Comparison of ENCODE assay signal across 8 mouse cellular contexts in the genomic region with DNA sequence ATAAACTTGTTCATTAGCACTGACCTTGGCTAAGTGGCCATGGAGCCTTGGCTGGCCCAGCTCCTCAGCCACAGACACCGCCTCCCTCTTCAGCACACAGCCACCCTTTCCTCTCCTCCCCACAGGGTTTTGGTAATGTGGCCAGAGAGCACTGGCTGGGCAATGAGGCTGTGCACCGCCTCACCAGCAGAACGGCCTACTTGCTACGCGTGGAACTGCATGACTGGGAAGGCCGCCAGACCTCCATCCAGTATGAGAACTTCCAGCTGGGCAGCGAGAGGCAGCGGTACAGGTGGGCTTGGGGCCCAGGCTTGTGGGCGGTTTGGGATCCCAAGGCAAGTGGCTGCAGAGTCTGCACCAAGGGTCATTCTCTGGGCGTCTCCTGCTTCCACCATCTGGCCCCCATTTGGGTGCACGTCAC. TPM values are rescaled to one million over a fixed set of nuclear protein-coding genes. Genes with fewer than 3 reads are reported as not detected.
DNase-seq lines count a peak whose midpoint lies in the region; ATAC-seq and TF ChIP-seq lines count a peak whose summit lies in the region.

No protein-coding gene starts in this region.

- intact Hi-C loops in heart, postnatal 10 days (cut with DNase I) = no loop called here

- no peaks in the 10 kb centered on the region for H3K36me3 ChIP-seq in midbrain, postnatal 0 days (ENCODE audit: insufficient read depth, low read length)
- H3K36me3 ChIP-seq in midbrain, embryonic 11.5 days (ENCODE audit: control insufficient read depth, insufficient read depth, low read length) = no peaks in the 10 kb centered on the region
- no peaks in the 10 kb centered on the region for H3K36me3 ChIP-seq in neural tube, embryonic 15.5 days
- no peaks in the 10 kb centered on the region for H3K36me3 ChIP-seq in hindbrain, embryonic 12.5 days

- WGBS in midbrain, postnatal 0 days = 70% methylated on average over 11 of the region's 11 CpGs
- 82% methylated on average over 11 of the region's 11 CpGs for WGBS in midbrain, embryonic 11.5 days
- 60% methylated on average over 11 of the region's 11 CpGs for WGBS in neural tube, embryonic 15.5 days
- 67% methylated on average over 11 of the region's 11 CpGs for WGBS in hindbrain, embryonic 12.5 days

- H3K27me3 ChIP-seq in midbrain, postnatal 0 days (ENCODE audit: insufficient read depth, low read length) = no peaks in the 10 kb centered on the region
- no peaks in the 10 kb centered on the region for H3K27me3 ChIP-seq in midbrain, embryonic 11.5 days (ENCODE audit: control insufficient read depth, insufficient read depth, low read length)
- no peaks in the 10 kb centered on the region for H3K27me3 ChIP-seq in neural tube, embryonic 15.5 days (replicated peaks)
- H3K27me3 ChIP-seq in hindbrain, embryonic 12.5 days = no peaks in the 10 kb centered on the region

- DNase-seq in midbrain, postnatal 0 days (ENCODE audit: low spot score) = peak; percentile 35
- no peak for DNase-seq in midbrain, embryonic 11.5 days (ENCODE audit: low spot score, missing footprints)
- peak; percentile 40 for DNase-seq in cerebellum, adult 8-10 months
- peak; percentile 81 to 86 for DNase-seq in heart, postnatal 10 days
- DNase-seq in frontal cortex, postnatal 10 days (ENCODE audit: low spot score in 2 of 2) = no peak

- no peak overlapping the region for H3K4me2 ChIP-seq in midbrain, postnatal 0 days (ENCODE audit: low read depth, low read length, poor library complexity, severe bottlenecking)
- no peak overlapping the region for H3K4me2 ChIP-seq in midbrain, embryonic 11.5 days
- no peak overlapping the region for H3K4me2 ChIP-seq in neural tube, embryonic 15.5 days
- H3K4me2 ChIP-seq in hindbrain, embryonic 12.5 days (replicated peaks) = no peak overlapping the region

- no peaks in the 10 kb centered on the region; the same call in 1 of the 2 replicates for H3K4me1 ChIP-seq in midbrain, postnatal 0 days (ENCODE audit: insufficient read depth, low read length)
- H3K4me1 ChIP-seq in midbrain, embryonic 11.5 days (ENCODE audit: control insufficient read depth, insufficient read depth, low read length) = no peaks in the 10 kb centered on the region
- peaks cover 14% of the 10 kb centered on the region for H3K4me1 ChIP-seq in neural tube, embryonic 15.5 days
- peaks cover 10% of the 10 kb centered on the region; the same call in 1 of the 2 replicates for H3K4me1 ChIP-seq in hindbrain, embryonic 12.5 days

- no peaks in the 10 kb centered on the region for H3K9me3 ChIP-seq in midbrain, postnatal 0 days (ENCODE audit: low read length)
- H3K9me3 ChIP-seq in midbrain, embryonic 11.5 days (ENCODE audit: control insufficient read depth, low read length) = no peaks in the 10 kb centered on the region
- H3K9me3 ChIP-seq in neural tube, embryonic 15.5 days (replicated peaks) = no peaks in the 10 kb centered on the region
- H3K9me3 ChIP-seq in hindbrain, embryonic 12.5 days (replicated peaks) = no peaks in the 10 kb centered on the region

- H3K9ac ChIP-seq in midbrain, postnatal 0 days (replicated peaks; ENCODE audit: low read length, poor library complexity, severe bottlenecking) = no peak overlapping the region
- no peak overlapping the region for H3K9ac ChIP-seq in midbrain, embryonic 11.5 days (ENCODE audit: low read length)
- H3K9ac ChIP-seq in neural tube, embryonic 15.5 days (replicated peaks) = no peak overlapping the region
- no peak overlapping the region for H3K9ac ChIP-seq in hindbrain, embryonic 12.5 days

- no peak for ATAC-seq in midbrain, postnatal 0 days (ENCODE audit: low FRiP score)
- ATAC-seq in midbrain, embryonic 11.5 days (ENCODE audit: low FRiP score) = no peak
- ATAC-seq in neural tube, embryonic 15.5 days (ENCODE audit: low FRiP score) = peak; percentile 18; the same call in 1 of the 2 replicates
- ATAC-seq in hindbrain, embryonic 12.5 days (ENCODE audit: low FRiP score) = no peak
- no peak for ATAC-seq in erythroid progenitor cell, adult 5-6 weeks (replicated peaks; ENCODE audit: low FRiP score, poor library complexity, severe bottlenecking)

- no peak overlapping the region for H3K27ac ChIP-seq in midbrain, postnatal 0 days (ENCODE audit: low read depth, low read length)
- no peak overlapping the region for H3K27ac ChIP-seq in midbrain, embryonic 11.5 days (ENCODE audit: low read depth, low read length)
- H3K27ac ChIP-seq in neural tube, embryonic 15.5 days (replicated peaks) = peak overlapping the region; percentile 45; the same call in 1 of the 2 replicates
- no peak overlapping the region for H3K27ac ChIP-seq in hindbrain, embryonic 12.5 days

- no peak for TF ChIP-seq CTCF in midbrain, postnatal 0 days (IDR thresholded peaks at IDR 0.05)

- H3K4me3 ChIP-seq in midbrain, postnatal 0 days (ENCODE audit: low read depth, low read length) = no peak overlapping the region
- no peak overlapping the region for H3K4me3 ChIP-seq in midbrain, embryonic 11.5 days (ENCODE audit: low read depth, low read length)
- H3K4me3 ChIP-seq in neural tube, embryonic 15.5 days (replicated peaks) = no peak overlapping the region
- no peak overlapping the region for H3K4me3 ChIP-seq in hindbrain, embryonic 12.5 days

RNA-seq across cellular contexts. Expression of a gene that starts 27.8 kb away (rescaled TPM):
- 0.24 and 0.38 TPM in 2 replicates for total RNA-seq in midbrain, postnatal 0 days (2014; rRNA removed)
- polyA plus RNA-seq in midbrain, postnatal 0 days (2015; fragmentation: Nextera tagmentation; extraction: Ambion mirVana) = 0.09 and 0.25 TPM in 2 replicates
- polyA plus RNA-seq in midbrain, embryonic 11.5 days (2014; fragmentation: Nextera tagmentation; extraction: Ambion mirVana) = 0.12 and 0.37 TPM in 2 replicates
- total RNA-seq in heart, postnatal 10 days (2021) = under 1 TPM; 0.10 to 0.22 TPM
- polyA plus RNA-seq in neural tube, embryonic 15.5 days (2015; fragmentation: Nextera tagmentation; extraction: Ambion mirVana) = 0.50 and 2.1 TPM in 2 replicates
- 0.14 and 0.20 TPM in 2 replicates for polyA plus RNA-seq in hindbrain, embryonic 12.5 days (2016; fragmentation: Nextera tagmentation; extraction: Ambion mirVana)
- total RNA-seq in erythroid progenitor cell, adult 5-6 weeks (2015; ENCODE audit: low replicate concordance) = not detected in 2 replicates
- total RNA-seq in erythroid progenitor cell, adult 5-6 weeks (2017; ENCODE audit: low replicate concordance) = not detected in 2 replicates

RNA-seq across cellular contexts. Expression of a gene that starts 41.2 kb away (rescaled TPM):
- 25.9 and 28.7 TPM in 2 replicates for total RNA-seq in midbrain, postnatal 0 days (2014; rRNA removed)
- polyA plus RNA-seq in midbrain, postnatal 0 days (2015; fragmentation: Nextera tagmentation; extraction: Ambion mirVana) = 36.1 and 43.5 TPM in 2 replicates
- polyA plus RNA-seq in midbrain, embryonic 11.5 days (2014; fragmentation: Nextera tagmentation; extraction: Ambion mirVana) = 85.9 and 96.4 TPM in 2 replicates
- total RNA-seq in heart, postnatal 10 days (2021) = 1 to 10 TPM; 5.7 to 7.3 TPM
- 31.3 and 32.0 TPM in 2 replicates for polyA plus RNA-seq in neural tube, embryonic 15.5 days (2015; fragmentation: Nextera tagmentation; extraction: Ambion mirVana)
- polyA plus RNA-seq in hindbrain, embryonic 12.5 days (2016; fragmentation: Nextera tagmentation; extraction: Ambion mirVana) = 78.6 and 86.0 TPM in 2 replicates
- total RNA-seq in erythroid progenitor cell, adult 5-6 weeks (2015; ENCODE audit: low replicate concordance) = 1.3 and 4.7 TPM in 2 replicates
- total RNA-seq in erythroid progenitor cell, adult 5-6 weeks (2017; ENCODE audit: low replicate concordance) = 1.8 and 3.6 TPM in 2 replicates

RNA-seq across cellular contexts. Expression of a gene that starts 57.5 kb away (rescaled TPM):
- 2.6 and 3.5 TPM in 2 replicates for total RNA-seq in midbrain, postnatal 0 days (2014; rRNA removed)
- polyA plus RNA-seq in midbrain, postnatal 0 days (2015; fragmentation: Nextera tagmentation; extraction: Ambion mirVana) = 2.2 and 2.6 TPM in 2 replicates
- 0.64 and 0.88 TPM in 2 replicates for polyA plus RNA-seq in midbrain, embryonic 11.5 days (2014; fragmentation: Nextera tagmentation; extraction: Ambion mirVana)
- 1 to 10 TPM; 2.1 to 2.6 TPM for total RNA-seq in heart, postnatal 10 days (2021)
- polyA plus RNA-seq in neural tube, embryonic 15.5 days (2015; fragmentation: Nextera tagmentation; extraction: Ambion mirVana) = 1.4 and 1.7 TPM in 2 replicates
- polyA plus RNA-seq in hindbrain, embryonic 12.5 days (2016; fragmentation: Nextera tagmentation; extraction: Ambion mirVana) = 1.5 TPM in 2 replicates
- total RNA-seq in erythroid progenitor cell, adult 5-6 weeks (2015; ENCODE audit: low replicate concordance) = not detected in 2 replicates
- total RNA-seq in erythroid progenitor cell, adult 5-6 weeks (2017; ENCODE audit: low replicate concordance) = 0.26 TPM in 1 of 2 replicates, not detected in the other

Comparison
In these comparisons a context has a peak if more than half of its experiments do, and no peak if none do; other contexts are left out.
1. DNase-seq: peak in midbrain, postnatal 0 days (single experiment), cerebellum, adult 8-10 months (single experiment) and heart, postnatal 10 days (2 of 2); none in midbrain, embryonic 11.5 days (single experiment) and frontal cortex, postnatal 10 days (0 of 2).